Mouse (Mus musculus) G1E (cell line): Measurements from ENCODE around the gene Ripply3. TPM values are rescaled to one million over a fixed set of nuclear protein-coding genes. Genes with fewer than 3 reads are reported as not detected.
A peak's percentile ranks its signal among the peaks of the same experiment; 100 is the strongest.
"Not testable (repeated sequence)": the region's sequence is repeated elsewhere in the genome, so short reads cannot be mapped to it uniquely, and the experiment has no call there.

Experiments
- ATAC-seq: 2 replicates; pipeline ENCODE4 v1.8.0; 2016; ENCODE audit warnings: mild to moderate bottlenecking; ENCODE audit not compliant: insufficient number of reproducible peaks, poor library complexity, low FRiP score, severe bottlenecking; ENCODE audit errors: extremely low read depth
- DNase-seq: peaks from one replicate; pipeline ENCODE4 v3.0.0; 2012; ENCODE audit warnings: low spot score
- H3K27me3 ChIP-seq: 2 replicates; pipeline ENCODE4 v1.6.1; 2012; ENCODE audit warnings: mild to moderate bottlenecking, low read length, inconsistent platforms; ENCODE audit not compliant: insufficient read depth
- H3K36me3 ChIP-seq: replicated peaks from 2 replicates; pipeline ENCODE3; 2012; ENCODE audit warnings: mild to moderate bottlenecking, inconsistent platforms
- H3K4me1 ChIP-seq: 2 replicates; pipeline ENCODE4 v1.6.1; 2012; ENCODE audit warnings: low read depth, low read length, inconsistent platforms, mixed read lengths; ENCODE audit not compliant: insufficient read depth
- H3K4me3 ChIP-seq: 2 replicates; pipeline ENCODE4 v1.5.1; 2012; ENCODE audit warnings: low read depth, mild to moderate bottlenecking, inconsistent platforms, low read length, moderate library complexity, mixed read lengths
- H3K9me3 ChIP-seq: replicated peaks from 2 replicates; pipeline ENCODE4 v1.6.1; 2012; ENCODE audit warnings: inconsistent platforms
- CTCF ChIP-seq: IDR thresholded peaks from 2 replicates; pipeline ENCODE4 v1.5.1; 2012; ENCODE audit warnings: low read depth, low read length, inconsistent platforms, mixed read lengths
- GATA1 ChIP-seq: IDR thresholded peaks from 2 replicates; pipeline ENCODE4 v1.6.1; 2012; ENCODE audit warnings: borderline replicate concordance, low read length, inconsistent platforms, mixed read lengths
- GATA2 ChIP-seq: IDR thresholded peaks from 2 replicates; pipeline ENCODE4 v1.6.1; 2012; ENCODE audit warnings: low read depth, low read length, inconsistent platforms, borderline replicate concordance
- POLR2AphosphoS5 ChIP-seq: IDR thresholded peaks from 2 replicates; pipeline ENCODE4 v1.6.1; 2012; ENCODE audit warnings: low read depth, low read length, inconsistent platforms; ENCODE audit not compliant: insufficient replicate concordance
- TAL1 ChIP-seq: conservative IDR thresholded peaks from 2 replicates; pipeline ENCODE4 v1.6.1; 2012; ENCODE audit warnings: low read depth, low read length, inconsistent platforms, mixed read lengths
- polyA plus RNA-seq: library from polyadenylated mRNA; stranded (reverse); fragments of >175 nt; gene quantifications from 2 replicates; pipeline ENCODE4 v1.2.3, GENCODE M21; 2012
- total RNA-seq, 2 experiments: library from RNA; stranded (forward) in 1 of 2; stranded (reverse) in 1 of 2; fragments of 200-1000 nt in 1 of 2; fragments of >200 nt in 1 of 2; fragmentation: Nextera tagmentation in 1 of 2; gene quantifications; 2 replicates each; pipeline ENCODE4 v1.2.3; 2014 to 2017

The Ripply3 gene
- total and polyA plus RNA-seq, 3 experiments = 0.05 TPM; not detected in 2

DNA sequence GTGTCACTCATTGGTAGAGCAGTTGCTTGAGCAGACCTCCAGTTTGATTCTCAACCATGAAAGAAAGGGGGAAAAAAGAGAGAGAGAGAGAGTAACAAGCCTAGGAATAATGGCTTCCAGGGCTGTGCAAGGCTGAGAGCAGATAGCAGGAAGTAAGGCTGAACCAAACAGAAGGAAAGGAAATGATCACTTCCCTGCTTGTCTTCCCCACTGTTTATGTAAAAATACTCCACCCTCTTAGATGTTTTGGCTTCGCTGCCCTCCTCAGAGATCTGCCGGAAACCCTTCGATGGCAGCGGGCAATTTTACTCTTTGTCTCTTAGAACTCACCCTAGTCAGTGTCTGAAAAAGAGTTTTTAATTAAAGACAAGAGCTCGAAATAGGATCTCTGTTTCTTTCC lies 4.5 kb upstream of the Ripply3 start:
- Histone ChIP-seq H3K27me3 (peaks cover 3% of the 10 kb centered on the region; the same call in 1 of the 2 replicates), H3K9me3 (peaks cover 9% of the 10 kb centered on the region), H3K4me3 (no peak overlapping the region), H3K4me1 (peaks cover 44% of the 10 kb centered on the region), H3K36me3 (no peaks in the 10 kb centered on the region)
- TF ChIP-seq POLR2AphosphoS5 (no peak), GATA1 (no peak), TAL1 (no peak), GATA2 (no peak), CTCF (no peak)
- ATAC-seq (no peak), DNase-seq (no peak)

DNA sequence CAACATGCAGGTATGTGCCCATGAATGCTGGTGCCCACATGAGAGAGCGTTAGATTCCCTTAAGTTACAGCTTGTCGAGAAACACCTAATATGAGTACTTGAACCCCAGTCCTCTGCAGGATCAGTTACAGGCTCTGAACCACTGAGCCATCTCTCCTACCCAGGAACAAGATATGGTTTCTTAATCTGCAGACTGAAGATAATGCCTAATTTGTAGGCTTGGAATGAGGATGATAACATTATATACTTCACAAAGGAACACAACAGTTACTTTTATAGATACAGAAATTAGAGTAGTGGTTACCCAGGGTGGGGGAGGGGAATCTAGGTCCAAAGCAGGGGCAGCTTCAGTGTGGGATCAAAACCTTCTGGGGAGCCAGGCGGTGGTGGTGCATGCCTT lies 2.2 kb upstream of the Ripply3 start:
- Histone ChIP-seq H3K4me1 (peaks cover 51% of the 10 kb centered on the region), H3K9me3 (peaks cover 9% of the 10 kb centered on the region), H3K36me3 (no peaks in the 10 kb centered on the region), H3K27me3 (peaks cover 3% of the 10 kb centered on the region; the same call in 1 of the 2 replicates), H3K4me3 (no peak overlapping the region)
- ATAC-seq (no peak), DNase-seq (no peak)
- TF ChIP-seq CTCF (no peak), GATA2 (no peak), GATA1 (no peak), POLR2AphosphoS5 (no peak), TAL1 (no peak; the same call in 1 of the 2 replicates)

- ATAC-seq (no peak), DNase-seq (no peak)
- Histone ChIP-seq H3K9me3 (peaks cover 9% of the 10 kb centered on the region), H3K4me3 (no peak overlapping the region), H3K36me3 (no peaks in the 10 kb centered on the region), H3K4me1 (peaks cover 63% of the 10 kb centered on the region), H3K27me3 (peaks cover 5% of the 10 kb centered on the region)
- no peak for TF ChIP-seq CTCF
Observed at GRCm38 (mm10) chr16:94328881-94329867, 954 bp downstream of the Ripply3 start.

- peaks cover 7% of the 10 kb centered on the region for H3K27me3 ChIP-seq
- DNase-seq = peak; percentile 32
- peaks cover 9% of the 10 kb centered on the region for H3K9me3 ChIP-seq
- peaks cover 56% of the 10 kb centered on the region for H3K4me1 ChIP-seq
- TF ChIP-seq TAL1 (peak; percentile 47), GATA2 (no peak), POLR2AphosphoS5 (no peak), GATA1 (no peak)
- no peak overlapping the region for H3K4me3 ChIP-seq
- peak; percentile 63 for ATAC-seq
- no peaks in the 10 kb centered on the region for H3K36me3 ChIP-seq
Observed at GRCm38 (mm10) chr16:94330429-94330828, 2.2 kb downstream of the Ripply3 start.

GRCm38 (mm10) chr16:94331233-94331885 lies 3.1 kb downstream of the Ripply3 start:
- H3K36me3 ChIP-seq = no peaks in the 10 kb centered on the region
- no peak overlapping the region for H3K4me3 ChIP-seq
- no peak for TF ChIP-seq CTCF
- DNase-seq (no peak), ATAC-seq (no peak)
- H3K4me1 ChIP-seq = peaks cover 48% of the 10 kb centered on the region
- peaks cover 13% of the 10 kb centered on the region for H3K27me3 ChIP-seq
- peaks cover 9% of the 10 kb centered on the region for H3K9me3 ChIP-seq

DNA sequence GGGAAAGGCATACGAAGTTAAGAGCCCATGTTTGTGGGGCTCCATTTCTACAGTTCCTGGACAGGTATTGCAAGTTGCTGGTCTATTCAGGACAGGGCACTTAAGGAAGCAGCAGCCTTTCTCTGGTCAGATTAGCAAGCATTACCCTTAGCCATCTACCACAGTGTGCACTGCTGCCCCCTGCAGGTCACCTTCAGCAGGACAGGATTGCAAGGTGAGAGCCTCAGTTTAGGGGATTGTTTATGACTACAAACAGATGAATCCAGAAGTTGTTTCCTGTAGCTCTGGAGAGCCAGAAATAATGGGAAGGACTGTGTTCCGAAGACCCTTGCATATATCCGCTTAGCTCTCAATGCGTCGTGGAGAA lies 3.6 kb downstream of the Ripply3 start:
- Histone ChIP-seq H3K36me3 (no peaks in the 10 kb centered on the region), H3K9me3 (peaks cover 9% of the 10 kb centered on the region), H3K4me1 (peaks cover 44% of the 10 kb centered on the region), H3K27me3 (peaks cover 13% of the 10 kb centered on the region), H3K4me3 (no peak overlapping the region)
- DNase-seq = no peak
- TF ChIP-seq POLR2AphosphoS5 (no peak), GATA2 (no peak), CTCF (peak; percentile 90)
- no peak for ATAC-seq

DNA sequence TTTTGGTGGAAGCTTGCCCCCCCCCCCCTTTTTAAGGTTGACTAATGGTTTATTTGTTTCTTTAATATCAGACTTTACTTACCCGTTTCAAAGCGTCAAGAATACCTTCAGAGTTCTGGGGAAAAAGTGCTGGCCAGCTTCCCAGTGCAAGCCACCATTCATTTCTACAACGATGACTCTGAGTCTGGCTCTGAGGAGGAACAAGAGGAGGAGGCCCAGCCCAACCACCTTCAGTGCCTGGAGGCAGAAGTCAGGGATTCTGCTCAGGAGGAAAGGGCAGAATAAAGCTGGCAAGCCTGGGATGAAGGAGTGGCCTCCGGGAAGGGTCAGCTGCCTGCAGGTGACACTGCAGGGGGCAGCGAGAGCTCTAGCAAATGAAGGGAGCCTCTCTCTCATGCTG lies 7.4 kb downstream of the Ripply3 start:
- peaks cover 13% of the 10 kb centered on the region for H3K27me3 ChIP-seq
- TF ChIP-seq POLR2AphosphoS5 = no peak
- no peak for TF ChIP-seq CTCF
- no peak for TF ChIP-seq TAL1
- TF ChIP-seq GATA1 = no peak
- H3K9me3 ChIP-seq = no peaks in the 10 kb centered on the region
- H3K4me3 ChIP-seq = no peak overlapping the region
- DNase-seq (no peak), ATAC-seq (no peak)
- no peaks in the 10 kb centered on the region for H3K36me3 ChIP-seq
- H3K4me1 ChIP-seq = peaks cover 16% of the 10 kb centered on the region

- H3K4me3 ChIP-seq, ATAC-seq: not testable (repeated sequence)
Observed at GRCm38 (mm10) chr16:94339164-94340160, 11.2 kb downstream of the Ripply3 start.

More at GRCm38 (mm10) chr16:94339164-94340160, 11.2 kb downstream of the Ripply3 start:
- not testable (repeated sequence) for H3K4me1 ChIP-seq, DNase-seq, H3K36me3 ChIP-seq, H3K9me3 ChIP-seq
- H3K27me3 ChIP-seq = peaks cover 11% of the 10 kb centered on the region; the same call in 1 of the 2 replicates
